Mouse (Mus musculus) layer of hippocampus, adult 8-10 months (tissue): Measurements from ENCODE around the gene Smim14. TPM values are rescaled to one million over a fixed set of nuclear protein-coding genes. Genes with fewer than 3 reads are reported as not detected.
A peak's percentile ranks its signal among the peaks of the same experiment; 100 is the strongest.
"Not testable (repeated sequence)": the region's sequence is repeated elsewhere in the genome, so short reads cannot be mapped to it uniquely, and the experiment has no call there.

ENCODE experiments used
- DNase-seq, 2 experiments: peaks; one replicate each; pipeline ENCODE4 v3.0.0; 2022; ENCODE audit warnings: low spot score in 2 of 2
- total RNA-seq, 4 experiments: library from RNA; stranded (reverse); gene quantifications; 2 replicates each; pipeline ENCODE4 v1.2.4; 2022

Smim14 gene
- 100 to 1,000 TPM; 147 to 159 (median 153) TPM for total RNA-seq

DNA sequence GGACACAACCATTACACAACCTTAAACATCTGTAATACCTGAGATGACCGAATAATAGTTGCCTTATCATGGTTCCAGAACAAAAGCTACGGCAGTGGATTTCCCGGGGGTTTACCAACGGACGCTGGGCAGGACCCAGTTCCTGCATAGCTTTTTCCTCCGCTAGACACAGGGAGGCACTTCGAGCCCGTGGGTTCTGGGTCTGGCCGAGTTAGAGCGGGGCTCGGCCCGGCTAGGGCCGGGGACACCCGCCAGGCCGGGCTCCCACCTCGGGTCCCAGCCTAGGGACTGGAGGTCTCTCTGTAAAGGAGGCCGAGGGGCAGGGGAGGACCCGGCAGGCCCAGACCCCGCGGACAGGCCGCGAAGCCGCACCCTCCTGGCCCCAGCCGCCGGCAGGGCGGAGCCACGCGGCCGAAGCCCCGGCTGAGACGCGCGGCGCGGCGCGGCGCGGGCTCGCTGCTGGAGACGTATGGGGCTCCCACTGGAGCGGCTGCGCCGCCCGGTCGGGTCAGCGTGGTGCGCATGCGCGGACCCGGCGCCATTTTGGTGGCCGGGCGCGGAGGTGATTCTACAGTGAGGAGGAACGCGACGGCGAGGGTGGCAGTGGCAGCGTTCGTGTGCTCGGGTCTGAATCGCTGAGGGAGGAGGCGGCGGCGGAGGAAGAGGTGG, at the start of gene Smim14, which contains the start of gene Ube2k:
TSS of gene Smim14 (minus strand) at position 434 of the 669 bp plus-strand sequence.
TSS of gene Ube2k (plus strand) at position 483 of the 669 bp plus-strand sequence.
- peak; percentile 87 to 93 for DNase-seq

DNA sequence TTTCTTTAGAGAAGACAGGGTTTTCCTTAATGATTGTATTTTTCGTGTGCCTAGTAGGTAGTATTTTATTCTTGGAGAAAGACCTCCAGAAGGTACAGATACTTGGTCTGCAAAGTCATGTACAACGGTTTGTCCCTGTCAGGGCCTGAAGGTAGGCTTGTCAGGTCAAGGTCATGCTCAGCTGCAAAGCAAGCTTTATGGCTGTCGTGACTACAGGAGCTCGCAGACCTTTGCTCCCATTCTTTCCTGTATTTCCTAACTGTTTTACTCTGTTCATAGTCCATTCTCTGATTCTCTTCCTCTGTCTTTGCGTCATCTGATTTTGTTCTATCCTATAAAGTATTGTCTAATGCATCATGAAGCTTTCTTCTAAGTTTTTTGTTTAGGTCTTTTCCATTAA, 49.3 kb upstream of the Smim14 start:
- no peak for DNase-seq

DNA sequence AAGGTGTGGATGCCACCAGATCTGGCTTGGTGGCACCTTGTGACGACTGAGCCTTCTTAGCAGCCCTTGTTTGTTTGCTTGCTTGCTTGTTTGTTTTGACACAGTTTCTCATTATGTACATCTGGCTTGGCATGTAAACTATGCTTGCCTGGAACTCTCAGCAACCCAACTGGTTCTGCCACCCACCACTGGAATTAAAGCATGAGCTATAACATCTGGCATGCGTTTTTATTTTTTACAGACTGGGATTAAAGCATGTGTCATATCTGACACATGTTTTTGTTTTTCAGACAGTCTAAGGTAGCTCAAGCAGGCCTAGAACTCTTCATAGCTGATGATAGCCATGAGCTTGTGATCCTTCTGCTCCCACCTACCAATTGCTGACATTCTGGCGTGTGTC, 41.6 kb upstream of the Smim14 start:
- no peak for DNase-seq

DNA sequence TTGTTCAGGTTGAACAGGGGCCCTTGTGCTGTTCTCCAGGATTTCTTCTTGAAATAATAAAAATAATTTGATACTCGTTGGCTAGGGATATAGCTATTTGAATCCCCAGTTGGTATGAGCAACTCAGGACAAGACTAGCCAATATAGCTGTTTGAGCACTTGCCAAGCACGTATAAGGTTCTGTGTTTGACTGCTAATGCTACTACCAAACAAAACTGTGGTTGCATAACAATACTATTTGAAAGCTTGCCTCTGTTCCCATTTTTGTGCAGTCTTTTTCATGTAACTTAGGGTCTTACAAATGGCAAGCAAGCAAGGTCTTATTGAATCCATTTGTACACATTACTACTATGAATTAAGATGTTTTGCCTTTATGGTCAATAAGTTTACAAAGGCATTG, 38.9 kb upstream of the Smim14 start:
- no peak for DNase-seq

DNA sequence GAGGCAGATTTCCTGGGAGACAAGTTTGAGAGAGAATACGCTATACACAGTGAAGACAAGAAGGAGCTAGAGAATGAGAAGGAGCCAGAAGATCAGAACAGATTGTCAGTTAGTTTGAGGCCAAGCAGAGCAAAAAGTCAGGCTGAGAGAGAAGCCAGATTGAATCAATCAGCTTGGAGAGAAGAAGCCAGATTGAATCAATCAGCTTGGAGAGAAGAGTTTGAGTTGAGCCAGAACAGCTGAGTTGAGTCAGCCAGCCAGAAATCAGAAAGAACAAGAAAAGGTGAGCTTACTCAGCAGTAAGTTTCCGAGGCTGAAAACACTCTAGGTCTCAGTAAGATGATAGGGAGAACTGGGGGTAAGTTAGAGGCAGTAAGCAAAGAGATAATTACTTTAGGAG, 37.9 kb upstream of the Smim14 start:
- no peak for DNase-seq

DNA sequence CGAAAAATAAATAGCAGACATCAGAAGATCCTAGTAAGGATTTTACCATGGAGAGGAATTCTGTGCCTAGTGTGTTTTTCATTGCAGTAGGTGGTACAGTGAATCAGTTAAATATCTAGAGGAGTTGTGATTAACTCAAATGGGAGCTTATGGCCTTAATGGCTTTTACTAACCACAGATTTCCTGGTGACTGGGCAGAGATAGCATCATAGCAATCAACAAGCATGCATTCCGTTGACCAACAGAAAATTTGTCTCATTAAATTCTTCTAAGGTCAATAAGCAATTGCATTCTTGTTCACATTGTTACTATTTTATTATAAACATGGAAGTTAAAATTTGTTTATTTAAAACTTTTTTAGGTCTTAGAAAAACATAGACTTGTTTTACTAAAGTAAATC, 28.5 kb upstream of the Smim14 start:
- no peak for DNase-seq

DNA sequence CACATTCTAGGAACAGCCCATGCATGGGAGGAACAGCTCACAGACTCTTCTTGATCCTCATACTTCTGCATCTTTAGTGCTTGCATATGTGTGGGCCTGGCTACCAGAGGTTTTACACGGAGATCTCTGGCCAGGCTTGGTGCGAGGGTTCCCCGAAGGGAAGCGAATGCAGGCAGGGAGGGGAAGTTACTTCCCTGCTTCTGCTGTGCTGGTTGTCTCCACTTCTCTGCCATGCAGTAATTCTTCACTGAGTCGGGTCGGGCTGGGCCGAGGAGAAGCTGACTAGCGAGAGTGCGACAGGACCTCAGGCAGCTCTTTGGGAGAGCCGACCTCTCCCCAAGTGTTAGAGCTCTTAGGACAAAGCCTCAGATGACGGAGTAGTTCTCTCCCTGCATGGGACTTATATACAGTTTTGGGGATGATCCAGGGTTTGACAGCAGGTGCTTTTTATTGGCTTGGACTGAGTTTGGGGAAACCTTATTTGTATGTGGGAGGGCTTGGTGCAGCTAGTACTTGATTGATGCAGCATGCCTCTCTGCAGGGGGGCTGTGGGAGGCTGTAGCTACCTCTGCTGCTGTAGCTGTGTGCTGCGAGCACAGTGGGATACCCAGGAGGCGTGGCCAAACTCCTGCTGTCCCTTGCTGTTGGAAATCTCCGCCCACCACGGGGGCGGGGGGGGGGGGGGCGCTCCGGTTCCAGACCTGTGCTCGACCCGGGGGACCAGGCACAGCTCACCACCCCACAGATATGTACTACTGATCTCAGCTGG, 24.3 kb upstream of the Smim14 start:
- no peak for DNase-seq

DNA sequence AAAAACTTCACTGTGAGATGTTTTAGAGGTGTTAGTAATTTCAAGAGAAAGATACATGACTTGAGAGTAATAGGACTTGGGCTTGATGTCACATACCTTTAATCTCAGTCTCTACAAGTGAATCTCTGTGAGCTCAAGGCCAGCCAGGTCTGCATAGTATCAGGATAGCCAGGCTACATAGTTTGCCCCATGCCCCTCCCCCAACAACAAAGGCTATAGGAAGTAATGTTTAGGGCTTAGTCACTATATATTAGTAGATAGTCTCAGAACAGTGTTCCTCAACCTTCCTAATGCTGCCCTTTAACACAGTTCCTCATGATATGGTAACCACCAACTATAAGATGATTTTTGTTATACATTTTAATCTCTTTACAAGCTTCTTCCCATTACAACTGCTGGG, 20.1 kb upstream of the Smim14 start:
- no peak for DNase-seq

DNA sequence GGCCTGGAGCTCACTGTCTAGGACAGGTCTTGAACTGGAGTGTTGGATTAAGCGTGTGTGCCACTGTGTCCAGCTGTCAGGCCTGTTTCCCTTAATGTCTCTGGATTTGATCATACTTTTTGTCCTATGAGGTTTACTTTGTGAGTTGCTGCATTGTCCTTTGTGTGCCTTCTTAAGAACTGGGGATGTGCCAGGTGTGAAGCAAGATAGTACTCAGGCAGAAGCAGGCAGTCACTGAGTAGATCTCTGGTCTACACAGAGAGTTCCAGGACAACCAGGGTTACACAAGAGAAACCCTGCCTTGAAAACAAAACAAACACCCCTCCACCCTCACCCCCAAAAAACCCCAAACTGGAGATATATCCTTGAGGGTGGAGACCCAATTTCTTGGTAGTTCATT, 12.7 kb upstream of the Smim14 start:
- no peak for DNase-seq

DNA sequence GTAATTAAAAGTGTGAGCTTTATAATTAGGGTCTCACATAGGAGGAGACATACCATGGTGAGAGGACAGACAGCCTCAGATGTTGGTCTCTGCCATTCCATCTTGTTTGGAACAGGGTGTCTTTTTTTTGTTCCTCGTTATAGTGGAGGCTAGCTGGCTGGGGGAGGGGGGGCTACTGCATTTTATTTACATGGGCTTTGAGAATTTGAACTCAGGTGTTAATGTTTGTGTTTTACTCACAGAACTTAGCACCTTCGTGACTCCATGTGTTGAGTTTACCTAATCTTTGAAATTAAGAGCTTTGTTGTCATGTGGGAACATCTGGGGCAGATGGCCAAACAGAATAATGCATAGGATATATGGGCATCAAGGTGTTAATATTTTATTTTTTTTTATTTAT, 7.6 kb upstream of the Smim14 start:
- no peak for DNase-seq

DNA sequence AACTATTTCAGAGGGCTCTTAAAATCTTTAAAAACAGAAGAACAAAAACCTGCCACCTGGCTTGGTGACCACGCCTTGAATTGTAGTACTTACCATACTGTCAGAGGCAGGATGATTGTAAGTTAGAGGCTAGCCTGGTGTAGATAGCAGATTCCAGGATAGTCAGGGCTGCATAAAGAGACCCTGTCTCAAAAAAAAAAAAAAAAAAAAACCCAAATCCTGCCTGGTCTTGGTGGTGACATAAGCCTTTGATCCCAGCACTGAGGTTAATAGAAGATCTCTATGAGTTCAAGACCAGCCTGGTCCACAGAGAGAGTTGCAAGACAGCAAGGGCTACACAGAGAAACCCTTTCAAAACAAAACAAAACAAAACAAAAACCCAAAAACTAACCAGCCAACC, 6.5 kb upstream of the Smim14 start:
- no peak for DNase-seq

DNA sequence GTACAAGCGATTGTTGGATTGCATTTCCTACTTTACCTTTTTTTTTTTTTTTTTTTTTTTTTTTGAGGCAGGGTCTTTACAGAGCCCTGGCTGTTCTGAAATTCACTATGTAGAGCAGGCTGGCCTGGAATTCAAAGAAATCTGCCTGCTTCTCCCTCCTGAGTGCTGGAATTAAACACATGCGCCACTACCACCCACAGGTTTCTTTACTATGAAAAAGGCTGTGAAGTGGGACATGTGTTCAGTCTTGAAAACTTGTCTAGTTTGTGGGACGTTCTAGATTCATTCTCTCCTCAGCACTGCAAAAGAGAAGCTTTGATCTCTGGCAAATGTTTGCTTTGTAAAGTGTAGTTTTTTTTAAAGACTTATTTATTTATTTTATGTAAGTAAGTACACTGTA, 4.9 kb upstream of the Smim14 start:
- no peak for DNase-seq

DNA sequence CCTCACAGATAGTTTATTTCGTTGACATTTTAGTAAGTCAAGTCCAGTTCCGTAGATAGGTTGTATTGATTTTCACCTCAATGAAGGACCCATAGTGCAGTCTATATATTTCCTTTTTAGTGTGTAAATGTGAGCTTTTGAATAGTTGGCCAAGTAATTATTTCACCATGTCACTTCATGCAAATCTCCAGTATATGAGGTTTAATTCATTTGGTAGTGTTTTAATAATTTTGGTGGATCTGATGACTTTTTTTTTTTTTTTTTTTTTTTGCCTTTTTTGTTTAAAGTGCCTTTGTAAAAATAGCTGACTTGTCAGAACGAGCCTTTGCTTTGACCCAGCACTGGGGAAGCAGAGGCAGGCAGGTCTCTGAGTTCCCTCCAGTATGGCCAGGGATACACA, 2.8 kb upstream of the Smim14 start:
- no peak for DNase-seq

DNA sequence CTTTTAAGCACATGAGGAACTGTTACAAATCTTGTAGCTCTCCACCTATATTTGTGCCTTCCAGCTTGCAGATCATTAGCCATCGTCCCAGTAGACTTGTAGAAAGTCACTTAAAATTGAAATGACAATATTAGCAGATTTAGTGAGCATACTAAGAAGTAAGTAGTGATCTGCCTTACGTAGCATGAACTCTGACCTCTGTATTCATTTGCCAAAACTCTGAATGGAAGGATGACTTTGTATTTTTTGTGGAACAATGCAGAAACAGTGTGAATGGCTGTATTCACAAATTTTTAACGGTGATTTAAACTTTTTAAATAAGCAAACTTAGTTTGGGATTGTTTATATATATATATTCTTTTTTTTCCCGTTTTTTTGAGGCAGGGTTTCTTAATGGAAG, 1.8 kb upstream of the Smim14 start:
- DNase-seq: no peak

DNA sequence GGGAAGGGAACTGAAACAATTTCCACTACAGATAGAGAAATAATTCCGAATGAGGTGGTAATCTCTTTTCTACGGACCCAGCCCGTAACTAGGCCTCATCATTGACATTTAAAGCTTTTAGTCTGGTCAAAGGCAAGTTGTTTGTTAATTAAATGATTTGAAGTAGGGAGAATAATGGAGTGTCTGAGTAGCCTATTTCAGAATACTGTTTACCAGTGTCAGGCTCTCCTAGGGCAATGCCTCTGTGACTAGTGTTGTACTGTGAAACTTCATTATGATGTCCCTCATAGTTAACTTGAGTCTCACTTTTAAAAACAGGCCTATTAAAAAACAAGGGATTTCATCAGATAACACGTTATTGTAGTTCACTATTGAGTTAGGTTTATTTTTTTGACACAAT, 1.1 kb upstream of the Smim14 start:
- DNase-seq: no peak

DNA sequence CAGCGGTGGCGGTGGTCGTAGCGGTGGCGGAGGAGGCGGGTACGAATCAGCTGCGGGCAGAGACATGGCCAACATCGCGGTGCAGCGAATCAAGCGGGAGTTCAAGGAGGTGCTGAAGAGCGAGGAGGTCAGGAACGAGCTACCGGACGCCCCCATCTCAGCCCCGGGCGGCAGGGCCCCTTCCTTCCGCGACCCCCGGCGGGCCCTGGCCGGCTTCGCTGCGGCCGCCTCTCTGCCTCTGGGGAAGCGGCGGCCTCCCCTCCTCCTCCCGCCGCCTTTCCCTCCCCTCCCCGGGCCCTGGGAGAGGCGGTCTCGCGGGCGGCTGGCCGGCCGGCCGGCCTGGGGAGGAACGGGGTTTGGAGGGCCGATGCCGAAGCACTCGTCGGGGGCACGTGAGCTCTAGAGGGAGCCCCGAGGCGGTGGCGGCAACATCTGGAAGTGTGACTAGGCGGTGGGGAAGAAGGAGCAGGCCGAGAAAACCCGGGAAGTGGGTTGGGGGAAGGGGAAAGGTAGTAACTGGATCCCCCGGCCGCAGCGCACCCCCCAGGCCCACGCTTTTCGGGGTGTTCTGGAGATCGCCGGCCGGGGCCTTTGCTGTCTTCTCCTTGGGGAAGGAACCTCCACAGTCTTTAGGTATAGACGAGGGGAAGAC, 562 bp upstream of the Smim14 start:
- no peak for DNase-seq

DNA sequence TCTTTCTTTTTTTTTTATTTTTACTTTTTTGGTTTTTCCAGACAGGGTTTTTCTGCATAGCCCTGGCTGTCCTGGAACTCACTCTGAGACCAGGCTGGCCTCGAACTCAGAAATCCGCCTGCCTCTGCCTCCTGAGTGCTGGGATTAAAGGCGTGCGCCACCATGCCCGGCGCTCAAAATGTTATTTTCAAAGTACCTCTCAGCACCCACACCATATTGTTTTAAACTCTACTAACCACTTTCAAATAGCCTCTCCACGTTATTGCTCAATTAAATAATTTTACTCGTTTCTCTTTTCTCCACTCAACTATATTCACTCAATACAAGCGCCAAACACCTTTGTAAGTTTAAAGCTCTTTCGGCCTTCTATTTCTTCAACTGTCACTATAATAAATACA, 917 bp downstream of the Smim14 start:
- DNase-seq: not testable (repeated sequence)

DNA sequence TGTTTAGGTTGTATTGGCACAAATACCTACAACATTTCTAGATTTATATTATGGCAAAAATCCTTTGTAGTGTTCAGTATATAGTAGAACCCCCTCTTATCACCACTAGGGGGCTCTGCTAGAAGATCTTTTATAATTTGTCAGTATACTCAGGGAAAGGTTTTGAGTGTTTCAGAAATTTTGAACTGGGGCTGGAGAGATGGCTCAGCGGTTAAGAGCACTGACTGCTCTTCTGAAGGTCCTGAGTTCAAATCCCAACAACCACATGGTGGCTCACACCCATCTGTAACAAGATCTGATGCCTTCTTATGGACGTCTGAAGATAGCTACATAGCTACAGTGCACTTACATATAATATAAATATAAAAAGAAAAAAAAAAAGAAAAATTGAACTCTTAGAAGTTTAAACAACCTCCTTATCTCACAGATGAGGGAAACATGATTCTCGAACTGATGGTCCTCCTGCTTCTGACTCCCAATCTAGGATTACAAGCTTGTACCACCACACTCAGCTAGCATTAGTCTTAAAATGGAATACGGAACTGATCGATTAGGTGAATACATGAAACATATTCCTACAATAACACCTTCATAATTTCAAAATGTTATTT, 1.4 kb downstream of the Smim14 start:
- DNase-seq: peak in 1 of 2 experiments; percentile 9

DNA sequence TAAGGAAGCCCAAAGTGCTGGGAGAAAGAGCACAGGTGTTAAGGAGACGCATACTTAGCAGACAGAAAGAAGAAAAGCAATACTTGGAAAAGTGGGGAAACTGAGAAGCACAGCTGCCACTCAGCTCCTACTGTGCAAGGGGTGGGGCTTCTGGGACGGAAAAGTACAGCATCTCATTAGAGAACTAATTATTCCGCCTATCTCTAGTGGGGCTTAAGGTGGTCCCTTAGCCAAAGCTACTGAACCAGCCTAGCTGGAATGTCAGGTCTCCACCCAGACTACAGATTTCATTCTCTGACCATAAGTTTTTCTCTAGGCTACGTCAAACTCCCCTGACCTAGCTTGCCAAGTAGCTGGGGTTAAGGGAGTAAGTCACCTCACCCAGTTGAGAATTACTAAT, 2.5 kb downstream of the Smim14 start:
- DNase-seq: no peak

DNA sequence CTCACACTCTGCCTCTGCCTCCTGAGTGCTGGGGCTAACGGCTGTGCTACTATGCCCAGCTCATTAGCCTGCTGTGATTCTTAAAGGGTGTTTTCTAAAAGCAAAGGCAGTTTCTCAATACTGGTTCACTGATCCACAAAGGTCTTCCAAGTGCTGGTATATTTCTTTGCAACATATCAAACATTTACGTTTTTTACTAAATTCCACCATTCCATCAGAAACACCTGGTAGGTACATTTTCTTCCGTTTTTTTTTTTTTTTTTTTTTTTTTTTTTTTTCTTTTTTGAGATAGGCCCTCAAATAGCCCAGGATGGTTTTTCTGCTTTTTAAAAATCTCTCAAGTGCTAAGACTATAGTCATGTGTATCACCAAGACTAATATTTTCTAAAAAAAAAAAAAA, 5.7 kb downstream of the Smim14 start:
- no peak for DNase-seq

DNA sequence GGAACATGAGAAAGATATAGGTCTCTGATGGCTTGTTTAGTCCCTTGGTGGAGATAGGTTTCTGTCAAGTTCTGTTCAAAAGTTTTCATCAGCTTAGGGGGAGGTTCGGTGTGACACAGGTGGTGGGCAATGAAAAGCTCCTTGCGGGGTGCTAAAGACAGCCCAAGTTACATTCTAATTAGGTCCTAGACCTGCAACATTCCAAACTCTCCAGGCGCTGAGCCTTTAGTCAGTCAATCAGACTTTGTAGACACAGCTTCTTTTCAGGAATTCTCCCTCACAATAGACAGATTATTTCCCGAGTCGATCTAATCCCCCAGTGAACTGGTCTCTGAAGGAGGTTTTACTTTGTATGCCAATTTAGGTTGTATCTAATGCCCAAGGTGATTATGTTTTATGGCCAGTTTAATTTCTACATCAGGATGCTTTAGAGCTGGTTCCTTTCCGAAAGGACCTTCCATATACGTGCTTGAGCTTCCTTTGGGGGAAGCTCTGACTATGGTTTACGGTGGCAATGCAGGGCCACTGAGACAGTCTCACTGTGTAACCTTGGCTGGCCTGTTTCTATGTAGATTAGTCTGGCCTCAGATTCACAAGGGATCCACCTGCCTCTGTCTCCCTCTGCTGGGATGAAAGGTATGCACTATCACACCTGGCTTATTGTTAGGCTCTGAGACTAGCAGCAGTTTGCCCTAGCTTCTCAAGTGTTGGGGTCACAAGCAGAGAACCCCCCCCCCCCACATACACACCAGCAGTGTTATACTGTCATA, 11.1 kb downstream of the Smim14 start:
- DNase-seq: no peak
